Mouse (Mus musculus) mature B cell (primary cell): ENCODE data around the gene Tada3.
"Not testable (repeated sequence)": the region's sequence is repeated elsewhere in the genome, so short reads cannot be mapped to it uniquely, and the experiment has no call there.

Experiments
- in situ Hi-C: fragments of 300-500 bp; cut with MboI; formaldehyde crosslinking; loops from 2 replicates; pipeline ENCODE4 v1.14.3; 2019

Tada3 gene

DNA sequence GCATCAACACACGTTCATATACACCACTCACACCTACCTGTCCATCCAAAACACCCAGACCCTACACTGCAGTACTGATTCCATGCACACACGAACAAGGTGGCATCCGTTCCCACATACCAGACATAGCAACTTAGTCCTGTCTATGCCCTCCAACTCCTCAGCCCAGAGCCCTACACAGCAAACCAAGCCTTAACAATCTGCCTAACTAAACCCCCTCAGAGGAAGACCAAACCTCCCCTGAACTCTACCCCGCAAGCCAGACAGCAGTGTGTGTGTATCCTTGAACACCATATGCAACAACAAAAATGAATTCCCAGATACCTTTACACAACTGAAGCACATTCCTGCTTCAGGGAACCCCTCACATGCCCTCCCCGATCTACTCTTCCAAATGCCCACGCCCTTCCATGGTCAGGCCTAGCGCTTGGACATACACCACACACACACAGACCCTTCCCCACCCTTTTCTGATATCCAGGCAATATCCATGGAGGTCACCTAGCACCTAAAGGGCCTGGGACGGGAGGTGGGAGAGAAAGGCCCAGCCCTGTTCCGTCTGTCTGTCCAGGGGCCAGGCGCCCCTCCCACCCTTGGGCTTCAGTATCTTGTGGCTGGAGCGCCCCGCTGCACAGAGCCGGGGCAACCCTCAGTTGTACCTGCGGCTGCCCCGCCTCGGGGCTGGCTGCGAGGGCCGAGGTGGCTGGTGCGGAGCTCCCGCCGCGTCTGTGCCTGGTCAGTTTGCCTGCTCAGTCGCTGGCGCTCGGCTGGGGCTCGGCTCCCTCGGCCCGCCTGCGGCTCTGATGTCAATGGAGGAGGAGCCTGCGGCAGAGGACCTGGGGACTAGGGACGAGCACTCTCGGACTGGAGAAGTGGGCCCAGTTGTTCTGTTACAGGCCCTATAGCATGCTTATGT is 34.2 kb downstream of the Tada3 start, which contains the start of gene Camk1:
TSS of gene Camk1 (minus strand) at position 808 of the 916 bp plus-strand sequence.
- in situ Hi-C loops, result no loop called here

GRCm38 (mm10) chr6:113342297-113342696 is 35.4 kb downstream of the Tada3 start:
- in situ Hi-C loops, result no loop called here

DNA sequence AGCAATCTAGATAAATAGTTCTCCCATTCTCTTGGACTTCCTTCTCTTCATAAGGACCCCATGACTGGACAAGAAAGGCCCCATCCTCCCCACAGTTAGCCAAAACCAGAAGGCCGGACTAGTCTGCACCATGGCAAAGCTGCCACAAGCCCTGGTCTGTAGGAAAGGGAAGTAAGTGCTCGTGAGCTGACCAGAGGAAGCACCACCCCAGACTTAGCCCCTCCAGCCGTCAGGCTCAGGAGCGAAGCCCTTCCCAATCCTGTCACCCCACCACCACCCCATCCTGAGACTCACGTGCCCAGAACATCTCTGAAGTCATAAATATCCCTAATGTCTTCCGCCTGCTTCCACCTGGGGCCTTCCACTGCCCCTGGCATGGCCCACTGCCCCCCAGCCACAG is 36.1 kb downstream of the Tada3 start:
- in situ Hi-C loops, result no loop called here

- in situ Hi-C loops, result no loop called here
Observed at GRCm38 (mm10) chr6:113336852-113337620, 40.6 kb downstream of the Tada3 start.

GRCm38 (mm10) chr6:113334216-113334615 is 43.5 kb downstream of the Tada3 start:
- in situ Hi-C loops, result no loop called here

GRCm38 (mm10) chr6:113333137-113333950 is 44.3 kb downstream of the Tada3 start:
- in situ Hi-C loops, result no loop called here

- in situ Hi-C loops, result not testable (repeated sequence)
Observed at GRCm38 (mm10) chr6:113332734-113333133, 44.9 kb downstream of the Tada3 start.

DNA sequence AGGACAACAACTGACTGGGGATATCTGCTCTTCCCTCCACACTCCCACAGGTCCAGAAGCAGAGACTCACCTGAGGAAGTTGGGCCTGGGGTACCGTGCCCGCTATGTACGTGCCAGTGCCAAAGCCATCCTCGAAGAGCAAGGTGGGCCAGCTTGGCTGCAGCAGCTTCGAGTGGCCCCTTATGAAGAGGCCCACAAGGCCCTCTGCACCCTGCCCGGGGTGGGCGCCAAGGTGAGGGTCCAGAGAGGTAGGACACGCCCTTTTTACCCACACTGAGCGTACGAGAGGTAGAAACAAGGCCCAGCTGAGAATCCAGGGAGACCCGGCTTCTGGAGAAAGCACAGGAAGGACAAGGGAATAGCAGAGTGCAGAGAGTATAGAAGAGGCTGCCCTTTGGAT is 46.0 kb downstream of the Tada3 start:
- in situ Hi-C loops, result no loop called here

DNA sequence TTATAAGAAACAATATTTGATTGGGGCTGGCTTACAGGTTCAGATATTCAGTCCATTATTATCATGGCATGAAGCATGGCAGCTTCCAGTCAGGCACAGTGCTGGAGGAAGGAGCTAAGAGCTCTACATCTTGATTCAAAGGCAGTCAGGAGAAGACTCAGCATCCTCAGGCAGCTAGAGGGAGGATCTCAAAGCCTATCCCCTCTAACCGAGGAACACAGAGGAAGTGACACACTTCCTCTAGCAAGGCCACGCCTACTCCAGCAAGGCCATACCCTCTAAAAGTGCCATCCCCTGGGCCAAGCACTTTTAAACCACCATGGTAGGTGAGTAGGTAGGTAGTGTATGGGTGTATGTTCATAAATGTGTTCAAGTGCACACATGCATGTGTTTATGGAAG is 47.1 kb downstream of the Tada3 start:
- in situ Hi-C loops, result no loop called here

DNA sequence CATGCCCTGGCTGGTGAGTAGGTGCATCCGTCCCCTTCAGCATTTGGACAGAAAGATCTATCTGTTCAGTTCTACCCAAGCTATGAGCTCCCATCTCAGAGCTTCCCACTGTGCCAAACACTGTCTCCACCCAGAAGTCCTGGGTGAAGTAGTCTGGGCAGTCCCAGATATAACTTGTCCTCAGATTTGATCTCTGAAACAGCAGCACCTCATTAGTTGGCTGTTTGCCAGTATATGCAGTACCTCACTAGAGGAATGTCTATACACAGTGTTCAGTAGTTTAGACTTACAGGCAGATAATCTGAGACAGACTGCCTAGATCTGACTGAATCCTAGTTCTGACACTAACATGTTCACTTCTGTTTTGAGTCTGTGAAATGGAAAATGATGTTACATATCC is 48.3 kb downstream of the Tada3 start:
- in situ Hi-C loops, result loop anchor here (5.0 kb wide), 1 partner anchor 48 kb away; the partner anchor contains the start of genes Arpc4 and Tada3

DNA sequence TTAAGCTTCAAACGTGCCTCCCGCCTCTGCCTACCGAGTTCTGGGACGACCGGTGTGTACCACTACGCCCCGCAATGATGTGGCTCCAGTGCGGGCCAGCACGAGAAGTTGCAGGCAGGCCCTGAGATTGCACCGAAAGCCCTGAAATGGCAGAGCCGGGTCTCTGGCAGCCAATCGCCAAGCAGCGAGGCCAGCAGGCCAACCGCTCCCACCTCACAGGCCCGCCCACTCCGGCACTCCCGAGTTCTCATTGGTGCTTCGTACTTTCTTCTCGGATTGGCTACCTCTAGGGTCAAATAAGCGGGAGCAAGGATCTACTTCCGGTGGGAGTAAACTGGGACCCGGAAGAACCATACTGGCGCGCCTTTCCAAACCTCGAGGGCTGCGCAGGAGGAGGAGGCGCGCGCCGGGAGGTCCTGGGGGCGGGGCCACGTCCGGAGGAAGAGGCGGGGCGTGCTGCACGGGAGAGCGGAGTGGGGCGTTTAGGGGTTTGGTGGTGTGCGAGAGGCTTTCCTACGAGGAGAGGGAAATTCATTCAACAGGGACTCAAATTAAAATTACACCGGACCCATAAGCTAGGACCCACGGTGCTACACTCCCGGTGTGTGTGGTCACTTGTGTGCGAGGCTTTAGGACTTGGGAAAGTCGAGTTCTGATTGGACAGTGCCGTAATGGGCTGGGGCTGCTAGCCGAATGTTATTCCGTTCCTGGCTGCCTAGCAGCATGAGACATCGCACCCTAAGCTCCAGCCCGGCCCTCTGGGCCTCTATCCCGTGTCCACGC is 51.0 kb downstream of the Tada3 start, which contains the start of gene Ogg1:
TSS of gene Ogg1 (plus strand) at position 440 of the 783 bp plus-strand sequence.
- in situ Hi-C loops, result loop anchor here (5.0 kb wide), 1 partner anchor 51 kb away; the partner anchor contains the start of genes Arpc4 and Tada3
